Mouse (Mus musculus): ENCODE results near the gene Mapk8ip2.

The Mapk8ip2 gene

DNA sequence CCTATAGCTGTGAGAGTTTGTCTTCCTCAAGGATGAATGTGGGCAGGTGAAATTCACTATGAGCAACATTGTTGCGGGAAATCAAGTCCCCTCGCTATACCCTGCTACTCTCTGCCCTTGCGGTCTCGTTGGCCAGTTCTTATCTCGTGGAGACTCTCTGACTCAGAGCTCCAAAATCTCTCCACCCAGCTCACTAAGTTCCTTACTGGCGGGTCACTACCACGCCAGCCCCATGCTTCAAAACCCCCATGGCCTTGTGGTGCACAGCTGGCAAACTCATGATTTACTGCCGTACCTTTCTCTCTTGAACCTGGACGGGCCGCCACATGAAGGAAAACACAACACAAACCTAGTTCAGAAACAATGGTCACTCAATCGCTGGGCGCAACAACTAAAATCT lies 34.5 kb downstream of the Mapk8ip2 start:
- DNase-seq (ENCODE audit: low spot score) = no peak

- DNase-seq (ENCODE audit: low spot score) = no peak
These were observed 35.0 kb downstream of the Mapk8ip2 start for GRCm38 (mm10) chr15:89488611-89489117.

GRCm38 (mm10) chr15:89494970-89495369 lies 41.3 kb downstream of the Mapk8ip2 start:
- no peak for DNase-seq (ENCODE audit: low spot score)

GRCm38 (mm10) chr15:89496131-89496530 lies 42.4 kb downstream of the Mapk8ip2 start:
- DNase-seq (ENCODE audit: low spot score) = no peak

DNA sequence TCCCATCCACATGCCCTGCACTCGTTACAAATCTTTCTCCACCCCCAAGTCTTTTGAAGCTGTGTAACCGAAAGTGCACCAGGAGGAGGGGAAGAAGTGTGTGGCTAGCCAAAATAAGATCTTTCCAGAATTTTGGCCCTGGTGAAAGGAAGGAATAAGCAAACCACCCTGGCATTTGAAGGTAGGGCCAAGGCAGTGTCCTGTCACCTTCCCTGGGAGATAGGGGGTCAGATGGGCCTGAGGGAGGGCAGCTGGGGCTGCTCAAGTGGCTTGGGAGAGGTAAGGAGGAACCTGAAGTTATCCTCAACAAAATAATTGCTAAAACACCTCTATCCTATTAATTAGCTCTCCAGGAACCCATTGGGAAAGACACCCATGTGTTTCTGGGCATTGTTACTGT lies 43.1 kb downstream of the Mapk8ip2 start:
- no peak for DNase-seq (ENCODE audit: low spot score)

- no peak for DNase-seq (ENCODE audit: low spot score)
These were observed 43.8 kb downstream of the Mapk8ip2 start for GRCm38 (mm10) chr15:89497391-89498048.

GRCm38 (mm10) chr15:89498049-89498960 lies 44.6 kb downstream of the Mapk8ip2 start:
- no peak for DNase-seq (ENCODE audit: low spot score)

DNA sequence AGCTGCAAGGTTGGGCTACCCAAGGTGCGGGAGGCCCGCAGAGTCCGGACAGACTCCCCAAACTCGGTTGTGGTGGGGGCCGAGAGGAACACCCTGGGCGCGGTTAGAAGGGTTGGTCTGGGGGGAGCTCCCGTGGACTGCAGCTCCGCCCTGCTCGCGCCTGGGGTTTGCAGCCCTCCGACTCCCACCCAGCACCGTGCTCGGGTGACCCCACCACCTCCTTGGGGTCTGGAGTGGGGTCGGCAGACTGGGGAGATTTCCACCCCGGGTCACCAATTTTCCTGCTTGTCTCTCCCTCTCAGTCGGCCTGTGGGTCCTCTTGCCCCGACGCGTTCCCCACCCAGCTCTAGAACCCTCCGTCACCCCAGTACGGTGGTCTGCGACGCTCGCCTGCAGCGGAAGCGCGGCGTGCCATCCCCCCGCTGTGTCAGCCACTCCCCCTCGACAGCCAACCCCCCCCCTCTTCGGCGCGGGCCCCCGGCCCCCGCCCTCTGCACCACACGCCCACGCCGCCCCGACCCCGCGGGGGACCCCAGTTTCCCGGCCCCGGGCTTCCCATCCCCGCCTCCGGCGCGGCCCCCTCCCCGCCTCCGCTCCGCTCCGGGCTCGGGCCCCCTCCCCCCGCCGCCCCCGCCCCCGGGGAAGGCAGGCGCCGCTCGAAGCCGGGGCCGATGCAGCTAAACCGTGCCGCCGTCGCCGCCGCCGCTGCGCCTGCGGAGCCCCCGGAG lies 45.4 kb downstream of the Mapk8ip2 start, which contains the start of gene Shank3:
TSS of gene Shank3 (plus strand) at position 663 of the 728 bp plus-strand sequence.
- no peak for DNase-seq (ENCODE audit: low spot score)

- no peak for DNase-seq (ENCODE audit: low spot score)
These were observed 46.1 kb downstream of the Mapk8ip2 start for GRCm38 (mm10) chr15:89499784-89500220.

GRCm38 (mm10) chr15:89500221-89500791 lies 46.6 kb downstream of the Mapk8ip2 start:
- DNase-seq (ENCODE audit: low spot score) = no peak

GRCm38 (mm10) chr15:89501321-89501720 lies 47.6 kb downstream of the Mapk8ip2 start:
- no peak for DNase-seq (ENCODE audit: low spot score)

DNA sequence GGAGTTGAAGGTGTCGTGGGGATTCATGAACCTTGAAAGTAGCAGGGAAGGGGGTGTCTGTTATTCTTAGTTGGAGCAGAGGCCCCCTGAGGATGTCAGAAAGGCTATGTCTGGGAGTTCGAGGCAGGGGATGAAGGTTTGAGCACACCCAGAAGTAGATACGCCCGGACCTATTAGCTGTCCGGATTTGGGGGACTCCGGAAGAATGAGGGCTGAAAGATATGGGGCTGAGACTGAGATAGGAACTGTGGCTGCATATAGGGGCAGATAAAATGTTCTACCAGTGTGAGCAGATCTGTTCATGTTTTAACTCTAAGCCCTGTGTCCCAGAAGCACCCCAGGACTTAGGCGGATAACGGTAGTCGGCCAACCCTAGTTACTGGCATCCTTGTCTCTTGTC lies 51.1 kb downstream of the Mapk8ip2 start:
- DNase-seq (ENCODE audit: low spot score) = no peak

GRCm38 (mm10) chr15:89507751-89508150 lies 54.0 kb downstream of the Mapk8ip2 start:
- no peak for DNase-seq (ENCODE audit: low spot score)

GRCm38 (mm10) chr15:89512679-89513078 lies 59.0 kb downstream of the Mapk8ip2 start:
- DNase-seq (ENCODE audit: low spot score) = no peak
